Mouse (Mus musculus) forebrain, embryonic 10.5 days (tissue): ENCODE data around the gene Nfyc. TPM values are rescaled to one million over a fixed set of nuclear protein-coding genes. Genes with fewer than 3 reads are reported as not detected.
A peak's percentile ranks its signal among the peaks of the same experiment; 100 is the strongest.

Experiments
- DNase-seq: peaks from one replicate; pipeline ENCODE4 v3.0.0-alpha.2; 2017; ENCODE audit warnings: low spot score; ENCODE audit errors: extremely low spot score
- H3K27ac ChIP-seq: fragments of 300-500 bp; sonication (generic); 2 replicates; pipeline ENCODE4 v1.5.1; 2016; ENCODE audit warnings: mild to moderate bottlenecking
- H3K27me3 ChIP-seq: fragments of 300-500 bp; sonication (generic); 2 replicates; pipeline ENCODE4 v1.6.1; 2016; ENCODE audit warnings: mild to moderate bottlenecking; ENCODE audit not compliant: poor library complexity, severe bottlenecking
- H3K36me3 ChIP-seq: fragments of 300-500 bp; sonication (generic); replicated peaks from 2 replicates; pipeline ENCODE4 v1.6.1; 2016; ENCODE audit warnings: mild to moderate bottlenecking, moderate library complexity
- H3K4me1 ChIP-seq: fragments of 300-500 bp; sonication (generic); 2 replicates; pipeline ENCODE4 v1.6.1; 2016
- H3K4me3 ChIP-seq: fragments of 300-500 bp; sonication (generic); 2 replicates; pipeline ENCODE4 v1.5.1; 2016; ENCODE audit warnings: mild to moderate bottlenecking, moderate library complexity
- H3K9me3 ChIP-seq: fragments of 300-500 bp; sonication (generic); 2 replicates; pipeline ENCODE4 v1.6.1; 2016; ENCODE audit warnings: mild to moderate bottlenecking, moderate library complexity
- WGBS: fragments of 180-500 bp; shearing (Covaris S2); methylation state at CpG from one replicate; pipeline ENCODE4 v1.1.7; 2016; 5-methylcytosine and 5-hydroxymethylcytosine counted together
- polyA plus RNA-seq: library from polyadenylated mRNA; unstranded; fragments of >200 nt; fragmentation: Nextera tagmentation; extraction: Ambion mirVana; gene quantifications from 2 replicates; pipeline ENCODE4 v1.2.1, GENCODE M21; 2016

Gene Nfyc
- polyA plus RNA-seq, 1 experiment from 2014 or later = 131 TPM

- no peaks in the 10 kb centered on the region for H3K27me3 ChIP-seq
- 93% methylated on average over 2 of the region's 2 CpGs for WGBS
- H3K27ac ChIP-seq = no peak overlapping the region
- H3K9me3 ChIP-seq = no peaks in the 10 kb centered on the region
- DNase-seq = no peak
- no peak overlapping the region for H3K4me3 ChIP-seq
- peaks cover 36% of the 10 kb centered on the region for H3K4me1 ChIP-seq
- peaks cover 13% of the 10 kb centered on the region for H3K36me3 ChIP-seq
Observed at GRCm38 (mm10) chr4:120819871-120820270, 11.5 kb downstream of the Nfyc start.

- Histone ChIP-seq H3K4me1 (peaks cover 36% of the 10 kb centered on the region), H3K9me3 (no peaks in the 10 kb centered on the region), H3K27ac (no peak overlapping the region), H3K27me3 (no peaks in the 10 kb centered on the region), H3K4me3 (no peak overlapping the region), H3K36me3 (peaks cover 13% of the 10 kb centered on the region)
- no peak for DNase-seq
- 81% methylated on average over 1 of the region's 1 CpGs for WGBS
Observed at GRCm38 (mm10) chr4:120819296-120819695, 12.1 kb downstream of the Nfyc start.

- WGBS = 93% methylated on average over 2 of the region's 2 CpGs
- Histone ChIP-seq H3K4me1 (peaks cover 40% of the 10 kb centered on the region), H3K27ac (no peak overlapping the region), H3K4me3 (no peak overlapping the region), H3K9me3 (no peaks in the 10 kb centered on the region), H3K36me3 (peaks cover 7% of the 10 kb centered on the region), H3K27me3 (no peaks in the 10 kb centered on the region)
- no peak for DNase-seq
Observed at GRCm38 (mm10) chr4:120817951-120818350, 13.4 kb downstream of the Nfyc start.

- Histone ChIP-seq H3K27ac (no peak overlapping the region), H3K4me1 (peaks cover 43% of the 10 kb centered on the region)
Observed at GRCm38 (mm10) chr4:120817002-120817774, 14.2 kb downstream of the Nfyc start.

GRCm38 (mm10) chr4:120815622-120816334 is 15.6 kb downstream of the Nfyc start:
- Histone ChIP-seq H3K36me3 (peaks cover 6% of the 10 kb centered on the region), H3K27ac (peak overlapping the region; percentile 91)
- 10% methylated on average over 10 of the region's 10 CpGs for WGBS

More at GRCm38 (mm10) chr4:120817002-120817774, 14.2 kb downstream of the Nfyc start:
- peaks cover 6% of the 10 kb centered on the region for H3K36me3 ChIP-seq
- no peak overlapping the region for H3K4me3 ChIP-seq
- DNase-seq = no peak
- no peaks in the 10 kb centered on the region for H3K27me3 ChIP-seq
- WGBS = 42% methylated on average over 3 of the region's 3 CpGs
- H3K9me3 ChIP-seq = no peaks in the 10 kb centered on the region

GRCm38 (mm10) chr4:120815163-120815562 is 16.2 kb downstream of the Nfyc start:
- WGBS = 23% methylated on average over 4 of the region's 4 CpGs
- H3K4me1 ChIP-seq = peaks cover 46% of the 10 kb centered on the region
- DNase-seq = no peak

More at GRCm38 (mm10) chr4:120815622-120816334, 15.6 kb downstream of the Nfyc start:
- DNase-seq = peak; percentile 75
- H3K4me3 ChIP-seq = peak overlapping the region; percentile 60
- H3K27me3 ChIP-seq = no peaks in the 10 kb centered on the region
- no peaks in the 10 kb centered on the region for H3K9me3 ChIP-seq
- peaks cover 46% of the 10 kb centered on the region for H3K4me1 ChIP-seq

GRCm38 (mm10) chr4:120814171-120814570 is 17.2 kb downstream of the Nfyc start:
- H3K27ac ChIP-seq = peak overlapping the region; percentile 91
- 58% methylated on average over 4 of the region's 4 CpGs for WGBS
- no peaks in the 10 kb centered on the region for H3K9me3 ChIP-seq
- peaks cover 46% of the 10 kb centered on the region for H3K4me1 ChIP-seq
- H3K4me3 ChIP-seq = peak overlapping the region; percentile 60
- no peaks in the 10 kb centered on the region for H3K27me3 ChIP-seq
- DNase-seq = no peak
- H3K36me3 ChIP-seq = no peaks in the 10 kb centered on the region

More at GRCm38 (mm10) chr4:120815163-120815562, 16.2 kb downstream of the Nfyc start:
- H3K27ac ChIP-seq = peak overlapping the region; percentile 91
- no peaks in the 10 kb centered on the region for H3K27me3 ChIP-seq
- no peaks in the 10 kb centered on the region for H3K9me3 ChIP-seq
- peaks cover 6% of the 10 kb centered on the region for H3K36me3 ChIP-seq
- peak overlapping the region; percentile 60 for H3K4me3 ChIP-seq

GRCm38 (mm10) chr4:120813762-120814161 is 17.6 kb downstream of the Nfyc start:
- H3K4me1 ChIP-seq = peaks cover 46% of the 10 kb centered on the region
- H3K4me3 ChIP-seq = peak overlapping the region; percentile 60
- no peaks in the 10 kb centered on the region for H3K27me3 ChIP-seq
- DNase-seq = no peak
- H3K9me3 ChIP-seq = no peaks in the 10 kb centered on the region
- 39% methylated on average over 1 of the region's 1 CpGs for WGBS
- peak overlapping the region; percentile 91 for H3K27ac ChIP-seq
- no peaks in the 10 kb centered on the region for H3K36me3 ChIP-seq

GRCm38 (mm10) chr4:120805816-120806215 is 25.6 kb downstream of the Nfyc start:
- no peak overlapping the region for H3K27ac ChIP-seq
- H3K36me3 ChIP-seq = peaks cover 15% of the 10 kb centered on the region
- DNase-seq = no peak
- no peak overlapping the region for H3K4me3 ChIP-seq
- peaks cover 9% of the 10 kb centered on the region for H3K4me1 ChIP-seq
- H3K9me3 ChIP-seq = no peaks in the 10 kb centered on the region
- H3K27me3 ChIP-seq = no peaks in the 10 kb centered on the region

- peaks cover 23% of the 10 kb centered on the region for H3K4me1 ChIP-seq
- WGBS = 37% methylated on average over 2 of the region's 2 CpGs
- DNase-seq = no peak
- no peak overlapping the region for H3K27ac ChIP-seq
- no peak overlapping the region for H3K4me3 ChIP-seq
- H3K36me3 ChIP-seq = peaks cover 15% of the 10 kb centered on the region
- no peaks in the 10 kb centered on the region for H3K27me3 ChIP-seq
- H3K9me3 ChIP-seq = no peaks in the 10 kb centered on the region
Observed at GRCm38 (mm10) chr4:120801446-120801845, 29.9 kb downstream of the Nfyc start.

GRCm38 (mm10) chr4:120800691-120801090 is 30.7 kb downstream of the Nfyc start:
- peaks cover 20% of the 10 kb centered on the region for H3K4me1 ChIP-seq
- H3K27me3 ChIP-seq = no peaks in the 10 kb centered on the region
- no peaks in the 10 kb centered on the region for H3K9me3 ChIP-seq
- peaks cover 15% of the 10 kb centered on the region for H3K36me3 ChIP-seq
- H3K4me3 ChIP-seq = no peak overlapping the region
- 90% methylated on average over 3 of the region's 3 CpGs for WGBS
- H3K27ac ChIP-seq = no peak overlapping the region
- no peak for DNase-seq

GRCm38 (mm10) chr4:120799680-120800166 is 31.6 kb downstream of the Nfyc start:
- Histone ChIP-seq H3K27me3 (no peaks in the 10 kb centered on the region), H3K36me3 (peaks cover 13% of the 10 kb centered on the region), H3K4me3 (no peak overlapping the region), H3K4me1 (peaks cover 20% of the 10 kb centered on the region), H3K9me3 (no peaks in the 10 kb centered on the region), H3K27ac (no peak overlapping the region)
- DNase-seq = no peak
- 46% methylated on average over 2 of the region's 2 CpGs for WGBS
